Mouse (Mus musculus): ENCODE data around the gene Acsl1. TPM values are rescaled to one million over a fixed set of nuclear protein-coding genes. Genes with fewer than 3 reads are reported as not detected.

The Acsl1 gene
- polyA plus RNA-seq, 1 experiment = 31.2 TPM

GRCm38 (mm10) chr8:46508488-46509395 lies 37.9 kb downstream of the Acsl1 start:
- Histone ChIP-seq H3K4me3 (ENCODE audit: control insufficient read depth, insufficient read depth, low read length) (no peak overlapping the region), H3K36me3 (ENCODE audit: control insufficient read depth, insufficient read depth, low read length) (no peaks in the 10 kb centered on the region), H3K27ac (ENCODE audit: control insufficient read depth, insufficient read depth, low read length) (no peak overlapping the region), H3K27me3 (ENCODE audit: control insufficient read depth, insufficient read depth, low read length) (no peaks in the 10 kb centered on the region; the same call in 1 of the 2 replicates), H3K4me1 (replicated peaks; ENCODE audit: control insufficient read depth, insufficient read depth, low read length) (peaks cover 33% of the 10 kb centered on the region)
- TF ChIP-seq CTCF (IDR thresholded peaks at IDR 0.05; ENCODE audit: borderline replicate concordance, control insufficient read depth, extremely low read depth, insufficient read depth, low read length, poor library complexity) (no peak), POLR2A (IDR thresholded peaks at IDR 0.05; ENCODE audit: control insufficient read depth, extremely low read depth, insufficient read depth, low read length, poor library complexity) (no peak)
- 8% methylated on average over 14 of the region's 14 CpGs for WGBS
- DNase-seq = peak; percentile 22

- H3K4me3 ChIP-seq (ENCODE audit: control insufficient read depth, insufficient read depth, low read length) = no peak overlapping the region
- H3K27ac ChIP-seq (ENCODE audit: control insufficient read depth, insufficient read depth, low read length) = no peak overlapping the region
- H3K27me3 ChIP-seq (ENCODE audit: control insufficient read depth, insufficient read depth, low read length) = no peaks in the 10 kb centered on the region; the same call in 1 of the 2 replicates
- H3K36me3 ChIP-seq (ENCODE audit: control insufficient read depth, insufficient read depth, low read length) = no peaks in the 10 kb centered on the region
- WGBS = 37% methylated on average over 3 of the region's 3 CpGs
- no peak for DNase-seq
- peaks cover 33% of the 10 kb centered on the region for H3K4me1 ChIP-seq (replicated peaks; ENCODE audit: control insufficient read depth, insufficient read depth, low read length)
- no peak for TF ChIP-seq CTCF (IDR thresholded peaks at IDR 0.05; ENCODE audit: borderline replicate concordance, control insufficient read depth, extremely low read depth, insufficient read depth, low read length, poor library complexity)
- no peak for TF ChIP-seq POLR2A (IDR thresholded peaks at IDR 0.05; ENCODE audit: control insufficient read depth, extremely low read depth, insufficient read depth, low read length, poor library complexity)
Observed at GRCm38 (mm10) chr8:46509474-46509873, 38.6 kb downstream of the Acsl1 start.

DNA sequence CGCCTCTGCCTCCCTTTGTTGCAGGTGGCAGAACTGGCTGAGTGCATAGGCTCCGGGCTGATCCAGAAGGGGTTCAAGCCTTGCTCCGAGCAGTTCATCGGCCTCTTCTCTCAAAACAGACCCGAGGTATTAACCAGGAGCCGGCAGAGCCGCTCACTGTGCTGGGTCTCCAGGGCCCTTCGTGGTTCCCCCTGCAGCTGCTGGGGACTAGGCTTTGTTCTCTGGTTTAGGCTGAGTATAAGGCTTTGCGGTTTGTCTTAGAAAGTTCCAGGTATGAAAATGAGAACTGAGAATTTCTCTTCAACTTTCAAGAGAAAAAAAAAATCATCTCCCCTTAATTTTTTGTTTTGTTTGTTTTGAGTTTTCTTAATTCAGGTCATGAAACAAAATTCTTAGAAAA lies 40.5 kb downstream of the Acsl1 start:
- DNase-seq = peak; percentile 15
- no peaks in the 10 kb centered on the region for H3K36me3 ChIP-seq (ENCODE audit: control insufficient read depth, insufficient read depth, low read length)

DNA sequence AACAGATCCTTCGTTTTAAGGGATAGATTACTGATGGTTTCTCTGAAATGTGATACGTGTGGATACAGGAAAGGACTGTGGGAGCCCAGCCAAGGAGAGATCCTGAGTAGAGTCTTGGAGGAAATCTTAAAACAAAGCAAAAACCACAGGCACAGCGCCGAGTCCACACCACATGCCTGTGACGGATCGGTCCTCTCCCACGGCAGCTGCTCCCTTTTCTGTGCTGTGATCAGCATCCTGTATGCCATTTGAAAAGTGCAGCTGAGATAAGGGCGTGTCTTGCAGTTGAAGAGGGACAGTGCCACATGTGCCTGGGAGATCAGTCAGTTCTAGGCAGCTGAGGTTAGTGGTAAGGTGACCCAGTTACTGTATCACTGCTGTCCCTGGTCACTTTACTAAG lies 41.7 kb downstream of the Acsl1 start:
- no peak overlapping the region for H3K4me3 ChIP-seq (ENCODE audit: control insufficient read depth, insufficient read depth, low read length)
- H3K4me1 ChIP-seq (replicated peaks; ENCODE audit: control insufficient read depth, insufficient read depth, low read length) = peaks cover 31% of the 10 kb centered on the region
- TF ChIP-seq POLR2A (IDR thresholded peaks at IDR 0.05; ENCODE audit: control insufficient read depth, extremely low read depth, insufficient read depth, low read length, poor library complexity) (no peak), CTCF (IDR thresholded peaks at IDR 0.05; ENCODE audit: borderline replicate concordance, control insufficient read depth, extremely low read depth, insufficient read depth, low read length, poor library complexity) (no peak)
- no peaks in the 10 kb centered on the region for H3K36me3 ChIP-seq (ENCODE audit: control insufficient read depth, insufficient read depth, low read length)
- H3K27ac ChIP-seq (ENCODE audit: control insufficient read depth, insufficient read depth, low read length) = no peak overlapping the region
- WGBS = 3% methylated on average over 8 of the region's 8 CpGs
- peak; percentile 27 for DNase-seq
- H3K27me3 ChIP-seq (ENCODE audit: control insufficient read depth, insufficient read depth, low read length) = no peaks in the 10 kb centered on the region; the same call in 1 of the 2 replicates

More for the DNA sequence above, 40.5 kb downstream of the Acsl1 start:
- H3K27ac ChIP-seq (ENCODE audit: control insufficient read depth, insufficient read depth, low read length) = peak overlapping the region; percentile 21; the same call in 1 of the 2 replicates
- TF ChIP-seq POLR2A (IDR thresholded peaks at IDR 0.05; ENCODE audit: control insufficient read depth, extremely low read depth, insufficient read depth, low read length, poor library complexity) (no peak), CTCF (IDR thresholded peaks at IDR 0.05; ENCODE audit: borderline replicate concordance, control insufficient read depth, extremely low read depth, insufficient read depth, low read length, poor library complexity) (no peak)
- peaks cover 33% of the 10 kb centered on the region for H3K4me1 ChIP-seq (replicated peaks; ENCODE audit: control insufficient read depth, insufficient read depth, low read length)
- WGBS = 28% methylated on average over 9 of the region's 9 CpGs
- no peaks in the 10 kb centered on the region; the same call in 1 of the 2 replicates for H3K27me3 ChIP-seq (ENCODE audit: control insufficient read depth, insufficient read depth, low read length)
- no peak overlapping the region for H3K4me3 ChIP-seq (ENCODE audit: control insufficient read depth, insufficient read depth, low read length)

DNA sequence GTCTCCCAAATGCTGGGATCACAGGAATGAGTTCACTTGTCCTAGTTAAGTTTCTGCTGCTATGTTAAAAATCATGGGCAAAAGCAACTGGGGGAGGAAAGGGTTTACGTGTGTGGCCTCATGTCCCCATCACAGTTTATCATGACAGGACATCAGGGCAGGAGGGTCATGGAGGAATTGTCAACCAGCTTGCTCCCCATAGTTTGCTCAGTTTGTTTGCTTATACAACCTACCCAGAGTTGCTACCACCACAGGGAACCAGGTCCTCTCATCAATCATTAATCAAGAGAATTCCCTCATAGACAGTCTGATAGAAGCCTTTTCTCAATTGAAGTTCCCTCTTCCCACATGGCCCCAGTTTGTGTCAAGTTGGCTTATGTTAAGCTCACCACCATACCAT lies 43.2 kb downstream of the Acsl1 start:
- TF ChIP-seq POLR2A (IDR thresholded peaks at IDR 0.05; ENCODE audit: control insufficient read depth, extremely low read depth, insufficient read depth, low read length, poor library complexity) (no peak), CTCF (IDR thresholded peaks at IDR 0.05; ENCODE audit: borderline replicate concordance, control insufficient read depth, extremely low read depth, insufficient read depth, low read length, poor library complexity) (no peak)
- H3K4me1 ChIP-seq (replicated peaks; ENCODE audit: control insufficient read depth, insufficient read depth, low read length) = peaks cover 22% of the 10 kb centered on the region
- no peaks in the 10 kb centered on the region; the same call in 1 of the 2 replicates for H3K27me3 ChIP-seq (ENCODE audit: control insufficient read depth, insufficient read depth, low read length)
- no peak overlapping the region for H3K4me3 ChIP-seq (ENCODE audit: control insufficient read depth, insufficient read depth, low read length)
- H3K36me3 ChIP-seq (ENCODE audit: control insufficient read depth, insufficient read depth, low read length) = no peaks in the 10 kb centered on the region
- H3K27ac ChIP-seq (ENCODE audit: control insufficient read depth, insufficient read depth, low read length) = no peak overlapping the region
- DNase-seq = no peak
- 100% methylated on average over 1 of the region's 1 CpGs for WGBS

GRCm38 (mm10) chr8:46520667-46521066 lies 49.8 kb downstream of the Acsl1 start:
- Histone ChIP-seq H3K36me3 (ENCODE audit: control insufficient read depth, insufficient read depth, low read length) (no peaks in the 10 kb centered on the region), H3K27ac (ENCODE audit: control insufficient read depth, insufficient read depth, low read length) (no peak overlapping the region), H3K4me1 (replicated peaks; ENCODE audit: control insufficient read depth, insufficient read depth, low read length) (no peaks in the 10 kb centered on the region), H3K27me3 (ENCODE audit: control insufficient read depth, insufficient read depth, low read length) (no peaks in the 10 kb centered on the region), H3K4me3 (ENCODE audit: control insufficient read depth, insufficient read depth, low read length) (no peak overlapping the region)
- TF ChIP-seq CTCF (IDR thresholded peaks at IDR 0.05; ENCODE audit: borderline replicate concordance, control insufficient read depth, extremely low read depth, insufficient read depth, low read length, poor library complexity) (no peak), POLR2A (IDR thresholded peaks at IDR 0.05; ENCODE audit: control insufficient read depth, extremely low read depth, insufficient read depth, low read length, poor library complexity) (no peak)
- no peak for DNase-seq
- 91% methylated on average over 6 of the region's 6 CpGs for whole genome bisulfite sequencing
